Comparison of ENCODE assay signal across 11 mouse cellular contexts in the genomic region with DNA sequence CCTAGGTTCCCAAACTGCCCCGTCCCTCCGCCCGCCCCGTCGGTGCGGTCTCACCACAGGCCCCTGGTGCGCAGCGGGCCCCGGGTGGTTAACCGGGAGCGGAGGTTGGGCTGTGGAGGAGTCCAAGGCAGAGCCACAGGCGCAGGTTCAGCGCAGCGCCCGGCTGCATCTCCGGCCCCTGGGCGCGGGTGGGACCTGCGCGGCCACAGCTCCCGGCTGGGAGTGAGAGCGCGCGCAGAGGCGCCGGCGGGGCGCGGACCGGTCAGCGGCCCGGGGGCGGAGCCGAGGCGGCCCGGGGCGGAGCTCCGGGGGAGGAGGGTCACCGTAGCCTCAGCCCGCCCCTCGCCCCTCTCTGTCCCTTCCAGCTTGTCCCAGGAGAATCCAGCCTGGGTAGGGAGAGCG. TPM values are rescaled to one million over a fixed set of nuclear protein-coding genes. Genes with fewer than 3 reads are reported as not detected.
A peak's percentile ranks its signal among the peaks of the same experiment; 100 is the strongest.
DNase-seq lines count a peak whose midpoint lies in the region; ATAC-seq and TF ChIP-seq lines count a peak whose summit lies in the region.
"Not testable (repeated sequence)": the region's sequence is repeated elsewhere in the genome, so short reads cannot be mapped to it uniquely, and the experiment has no call there.
"Had no signal": no experiment of that assay in that cellular context is flagged by ENCODE, and none has a peak within 500 bp of the region (broad histone marks: within the 10 kb centered on the region; RNA-seq: fewer than 3 reads in every experiment).

No protein-coding gene starts in this region.

- H3K27ac ChIP-seq in forebrain, embryonic 12.5 days; heart, embryonic 16.5 days (ENCODE audit: low read length); kidney, adult 2 months (ENCODE audit: insufficient read depth, low read depth, low read length); macrophage: not testable (repeated sequence)

- peak overlapping the region; percentile 44 for H3K4me3 ChIP-seq in forebrain, embryonic 12.5 days (replicated peaks)
- peak overlapping the region; percentile 64 for H3K4me3 ChIP-seq in heart, embryonic 16.5 days (ENCODE audit: low read length)
- H3K4me3 ChIP-seq in kidney, adult 2 months (ENCODE audit: insufficient read depth, low read depth, low read length) = peak overlapping the region; percentile 62
- H3K4me3 ChIP-seq in macrophage (ENCODE audit: inconsistent target) = peak overlapping the region; percentile 25

- DNase-seq in adrenal gland, postnatal 14 days = peak; percentile 57
- DNase-seq in kidney, adult 2 months = peak; percentile 24
- DNase-seq in liver = peak; percentile 15
- DNase-seq in ovary, postnatal 36 days (ENCODE audit: low spot score) = peak; percentile 19

- 0 out of 2 replicates have a peak overlapping the region, but pooled peaks have one; percentile 38 for H3K9ac ChIP-seq in forebrain, embryonic 12.5 days
- H3K9ac ChIP-seq in heart, embryonic 16.5 days (ENCODE audit: low read length) = peak overlapping the region; percentile 64

- not testable (repeated sequence) for H3K9me3 ChIP-seq in forebrain, embryonic 12.5 days; heart, embryonic 16.5 days (replicated peaks; ENCODE audit: control insufficient read depth, low read length)

- not testable (repeated sequence) for H3K79me2 ChIP-seq in macrophage (ENCODE audit: inconsistent target)

- not testable (repeated sequence) for H3K4me1 ChIP-seq in forebrain, embryonic 12.5 days; heart, embryonic 16.5 days (ENCODE audit: control insufficient read depth, insufficient read depth, low read length); kidney, adult 2 months (ENCODE audit: control insufficient read depth, insufficient read depth, low read length)

- H3K27me3 ChIP-seq in forebrain, embryonic 12.5 days = peaks cover 71% of the 10 kb centered on the region
- H3K27me3 ChIP-seq in heart, embryonic 16.5 days (ENCODE audit: control insufficient read depth, insufficient read depth, low read length) = peaks cover 14% of the 10 kb centered on the region
- not testable (repeated sequence) for H3K27me3 ChIP-seq in kidney, adult 2 months (replicated peaks; ENCODE audit: control insufficient read depth, insufficient read depth, low read length)

- peak; percentile 49; the same call in 1 of the 2 replicates for ATAC-seq in forebrain, embryonic 12.5 days (ENCODE audit: low FRiP score)
- peak; percentile 86 for ATAC-seq in heart, embryonic 16.5 days (replicated peaks; ENCODE audit: extremely low read depth, insufficient read depth, low FRiP score)

- TF ChIP-seq CTCF in kidney, adult 2 months (conservative IDR thresholded peaks at IDR 0.05; ENCODE audit: insufficient read depth, insufficient read length, low read depth, low read length) = not testable (repeated sequence)

- H3K36me3 ChIP-seq in forebrain, embryonic 12.5 days (replicated peaks); heart, embryonic 16.5 days (ENCODE audit: control insufficient read depth, insufficient read depth); kidney, adult 2 months (ENCODE audit: control insufficient read depth, insufficient read depth, low read length); macrophage (ENCODE audit: inconsistent target): not testable (repeated sequence)

- WGBS in forebrain, embryonic 12.5 days = under 1% methylated on average over 31 of the region's 42 CpGs
- under 1% methylated on average over 16 of the region's 42 CpGs for WGBS in heart, embryonic 16.5 days
- WGBS in kidney, adult 2 months = 1% methylated on average over 38 of the region's 42 CpGs
- WGBS in macrophage (ENCODE audit: missing documents) = 2% methylated on average over 19 of the region's 42 CpGs

- not testable (repeated sequence) for TF ChIP-seq POLR2A in kidney, adult 2 months (IDR thresholded peaks at IDR 0.05; ENCODE audit: low read depth, low read length)

- H3K4me2 ChIP-seq in forebrain, embryonic 12.5 days = peak overlapping the region; percentile 65
- peak overlapping the region; percentile 88 for H3K4me2 ChIP-seq in heart, embryonic 16.5 days (ENCODE audit: low read depth, low read length)

RNA-seq across cellular contexts. Expression of gene Olfr1373, which starts 22.6 kb away (rescaled TPM):
- not detected in 2 replicates for total RNA-seq in adrenal gland, postnatal 14 days (2021)
- polyA plus RNA-seq in forebrain, embryonic 12.5 days (2016; fragmentation: Nextera tagmentation; extraction: Ambion mirVana) = not detected in 2 replicates
- polyA plus RNA-seq in heart, embryonic 16.5 days (2015; fragmentation: Nextera tagmentation; extraction: Ambion mirVana) = not detected in 2 replicates
- not detected in 2 replicates for polyA plus RNA-seq in kidney, adult 2 months (2012; rRNA removed)
- total RNA-seq in macrophage (2018; cell fraction: chromatin; rRNA removed) = not detected
- not detected for total RNA-seq in macrophage (2018; cell fraction: cytosol; rRNA removed)
- not detected for total RNA-seq in macrophage (2018; cell fraction: nucleus; rRNA removed)
- not detected in 3 replicates for polyA plus RNA-seq in macrophage (2018)
- total RNA-seq: left cerebral cortex, postnatal 4 days had no signal
- polyA plus RNA-seq: cerebellum, adult 2 months; frontal cortex, adult 2 months; thymus, postnatal 0 days had no signal

RNA-seq across cellular contexts. Expression of gene Olfr1371, which starts 45.9 kb away (rescaled TPM):
- total RNA-seq in adrenal gland, postnatal 14 days (2021) = not detected in 2 replicates
- not detected in 2 replicates for polyA plus RNA-seq in forebrain, embryonic 12.5 days (2016; fragmentation: Nextera tagmentation; extraction: Ambion mirVana)
- not detected in 2 replicates for polyA plus RNA-seq in heart, embryonic 16.5 days (2015; fragmentation: Nextera tagmentation; extraction: Ambion mirVana)
- polyA plus RNA-seq in kidney, adult 2 months (2012; rRNA removed) = not detected in 2 replicates
- not detected for total RNA-seq in macrophage (2018; cell fraction: chromatin; rRNA removed)
- not detected for total RNA-seq in macrophage (2018; cell fraction: cytosol; rRNA removed)
- total RNA-seq in macrophage (2018; cell fraction: nucleus; rRNA removed) = not detected
- not detected in 3 replicates for polyA plus RNA-seq in macrophage (2018)
- total RNA-seq: left cerebral cortex, postnatal 4 days had no signal
- polyA plus RNA-seq: cerebellum, adult 2 months; frontal cortex, adult 2 months; thymus, postnatal 0 days had no signal
